Mouse (Mus musculus): ENCODE measurements around the gene Nfe2l3. TPM values are rescaled to one million over a fixed set of nuclear protein-coding genes. Genes with fewer than 3 reads are reported as not detected.

Gene Nfe2l3
- polyA plus RNA-seq, 1 experiment from 2014 or later, result 7.5 TPM

- Histone ChIP-seq H3K27me3 (ENCODE audit: control insufficient read depth, insufficient read depth, low read length) (no peaks in the 10 kb centered on the region), H3K9ac (replicated peaks; ENCODE audit: low read depth, low read length) (peak within 1 kb of the TSS; percentile 100), H3K36me3 (ENCODE audit: control insufficient read depth, insufficient read depth, low read length) (peaks cover 49% of the 10 kb centered on the region), H3K4me2 (replicated peaks; ENCODE audit: low read depth, low read length) (peak within 1 kb of the TSS; percentile 70), H3K27ac (ENCODE audit: low read length) (peak within 1 kb of the TSS; percentile 100), H3K9me3 (ENCODE audit: control insufficient read depth, low read depth, low read length) (no peaks in the 10 kb centered on the region), H3K4me1 (ENCODE audit: control insufficient read depth, insufficient read depth, low read length) (peaks cover 27% of the 10 kb centered on the region), H3K4me3 (ENCODE audit: low read depth, low read length) (peak within 1 kb of the TSS; percentile 98)
- ATAC-seq (ENCODE audit: insufficient number of reproducible peaks, insufficient read depth, low FRiP score, low read depth), result peak; percentile 93
- WGBS, result under 1% methylated on average over 63 of the region's 63 CpGs
Observed at GRCm38 (mm10) chr6:51469715-51470310, 37.3 kb downstream of the Nfe2l3 start, which contains the start of gene Hnrnpa2b1. TSS of gene Hnrnpa2b1 (minus strand) at chr6:51469894.

- Histone ChIP-seq H3K27ac (ENCODE audit: low read length) (peak within 1 kb of the TSS; percentile 100), H3K27me3 (ENCODE audit: control insufficient read depth, insufficient read depth, low read length) (no peaks in the 10 kb centered on the region), H3K36me3 (ENCODE audit: control insufficient read depth, insufficient read depth, low read length) (peaks cover 47% of the 10 kb centered on the region), H3K4me1 (ENCODE audit: control insufficient read depth, insufficient read depth, low read length) (peaks cover 27% of the 10 kb centered on the region), H3K9ac (replicated peaks; ENCODE audit: low read depth, low read length) (peak within 1 kb of the TSS; percentile 100), H3K9me3 (ENCODE audit: control insufficient read depth, low read depth, low read length) (no peaks in the 10 kb centered on the region), H3K4me3 (ENCODE audit: low read depth, low read length) (peak within 1 kb of the TSS; percentile 98), H3K4me2 (replicated peaks; ENCODE audit: low read depth, low read length) (peak within 1 kb of the TSS; percentile 56)
- peak; percentile 85 for ATAC-seq (ENCODE audit: insufficient number of reproducible peaks, insufficient read depth, low FRiP score, low read depth)
- under 1% methylated on average over 91 of the region's 99 CpGs for WGBS
Observed at GRCm38 (mm10) chr6:51470311-51471178, 38.1 kb downstream of the Nfe2l3 start, which contains the start of gene Cbx3. TSS of gene Cbx3 (plus strand) at chr6:51470360.

GRCm38 (mm10) chr6:51471179-51471505 is 38.7 kb downstream of the Nfe2l3 start:
- no peak for ATAC-seq (ENCODE audit: insufficient number of reproducible peaks, insufficient read depth, low FRiP score, low read depth)
- peaks cover 46% of the 10 kb centered on the region for H3K36me3 ChIP-seq (ENCODE audit: control insufficient read depth, insufficient read depth, low read length)
- WGBS, result under 1% methylated on average over 10 of the region's 10 CpGs

GRCm38 (mm10) chr6:51471782-51472181 is 39.3 kb downstream of the Nfe2l3 start:
- 5% methylated on average over 3 of the region's 3 CpGs for WGBS
- peaks cover 45% of the 10 kb centered on the region for H3K36me3 ChIP-seq (ENCODE audit: control insufficient read depth, insufficient read depth, low read length)
- ATAC-seq (ENCODE audit: insufficient number of reproducible peaks, insufficient read depth, low FRiP score, low read depth), result no peak
- H3K9me3 ChIP-seq (ENCODE audit: control insufficient read depth, low read depth, low read length), result no peaks in the 10 kb centered on the region
- H3K27me3 ChIP-seq (ENCODE audit: control insufficient read depth, insufficient read depth, low read length), result no peaks in the 10 kb centered on the region
- H3K4me1 ChIP-seq (ENCODE audit: control insufficient read depth, insufficient read depth, low read length), result peaks cover 19% of the 10 kb centered on the region
- H3K27ac ChIP-seq (ENCODE audit: low read length), result no peak overlapping the region; the same call in 1 of the 2 replicates
- H3K4me2 ChIP-seq (replicated peaks; ENCODE audit: low read depth, low read length), result peak overlapping the region; percentile 56
- peak overlapping the region; percentile 99 for H3K9ac ChIP-seq (replicated peaks; ENCODE audit: low read depth, low read length)
- peak overlapping the region; percentile 98 for H3K4me3 ChIP-seq (ENCODE audit: low read depth, low read length)

More at GRCm38 (mm10) chr6:51471179-51471505, 38.7 kb downstream of the Nfe2l3 start:
- H3K4me3 ChIP-seq (ENCODE audit: low read depth, low read length), result peak overlapping the region; percentile 98
- peak overlapping the region; percentile 56 for H3K4me2 ChIP-seq (replicated peaks; ENCODE audit: low read depth, low read length)
- H3K4me1 ChIP-seq (ENCODE audit: control insufficient read depth, insufficient read depth, low read length), result peaks cover 24% of the 10 kb centered on the region
- no peaks in the 10 kb centered on the region for H3K9me3 ChIP-seq (ENCODE audit: control insufficient read depth, low read depth, low read length)
- H3K27ac ChIP-seq (ENCODE audit: low read length), result peak overlapping the region; percentile 100
- peak overlapping the region; percentile 99 for H3K9ac ChIP-seq (replicated peaks; ENCODE audit: low read depth, low read length)
- no peaks in the 10 kb centered on the region for H3K27me3 ChIP-seq (ENCODE audit: control insufficient read depth, insufficient read depth, low read length)

- no peak overlapping the region; the same call in 1 of the 2 replicates for H3K27ac ChIP-seq (ENCODE audit: low read length)
- H3K9me3 ChIP-seq (ENCODE audit: control insufficient read depth, low read depth, low read length), result no peaks in the 10 kb centered on the region
- no peak for ATAC-seq (ENCODE audit: insufficient number of reproducible peaks, insufficient read depth, low FRiP score, low read depth)
- H3K4me1 ChIP-seq (ENCODE audit: control insufficient read depth, insufficient read depth, low read length), result peaks cover 16% of the 10 kb centered on the region; the same call in 1 of the 2 replicates
- H3K4me2 ChIP-seq (replicated peaks; ENCODE audit: low read depth, low read length), result peak overlapping the region; percentile 56
- WGBS, result 38% methylated on average over 4 of the region's 4 CpGs
- H3K9ac ChIP-seq (replicated peaks; ENCODE audit: low read depth, low read length), result peak overlapping the region; percentile 99
- H3K4me3 ChIP-seq (ENCODE audit: low read depth, low read length), result peak overlapping the region; percentile 98
- peaks cover 45% of the 10 kb centered on the region for H3K36me3 ChIP-seq (ENCODE audit: control insufficient read depth, insufficient read depth, low read length)
- H3K27me3 ChIP-seq (ENCODE audit: control insufficient read depth, insufficient read depth, low read length), result no peaks in the 10 kb centered on the region
Observed at GRCm38 (mm10) chr6:51472213-51472612, 39.7 kb downstream of the Nfe2l3 start.

- Histone ChIP-seq H3K27me3 (ENCODE audit: control insufficient read depth, insufficient read depth, low read length) (no peaks in the 10 kb centered on the region), H3K27ac (ENCODE audit: low read length) (no peak overlapping the region), H3K4me1 (ENCODE audit: control insufficient read depth, insufficient read depth, low read length) (no peaks in the 10 kb centered on the region), H3K4me2 (replicated peaks; ENCODE audit: low read depth, low read length) (no peak overlapping the region), H3K4me3 (ENCODE audit: low read depth, low read length) (no peak overlapping the region), H3K9me3 (ENCODE audit: control insufficient read depth, low read depth, low read length) (no peaks in the 10 kb centered on the region), H3K36me3 (ENCODE audit: control insufficient read depth, insufficient read depth, low read length) (peaks cover 72% of the 10 kb centered on the region), H3K9ac (replicated peaks; ENCODE audit: low read depth, low read length) (no peak overlapping the region)
- ATAC-seq (ENCODE audit: insufficient number of reproducible peaks, insufficient read depth, low FRiP score, low read depth), result no peak
- 93% methylated on average over 4 of the region's 4 CpGs for WGBS
Observed at GRCm38 (mm10) chr6:51479136-51479731, 46.8 kb downstream of the Nfe2l3 start.

GRCm38 (mm10) chr6:51481548-51481947 is 49.1 kb downstream of the Nfe2l3 start:
- no peak overlapping the region for H3K27ac ChIP-seq (ENCODE audit: low read length)
- H3K9ac ChIP-seq (replicated peaks; ENCODE audit: low read depth, low read length), result no peak overlapping the region
- H3K4me2 ChIP-seq (replicated peaks; ENCODE audit: low read depth, low read length), result no peak overlapping the region
- 90% methylated on average over 8 of the region's 8 CpGs for WGBS
- peaks cover 54% of the 10 kb centered on the region for H3K36me3 ChIP-seq (ENCODE audit: control insufficient read depth, insufficient read depth, low read length)
- H3K9me3 ChIP-seq (ENCODE audit: control insufficient read depth, low read depth, low read length), result no peaks in the 10 kb centered on the region
- H3K4me1 ChIP-seq (ENCODE audit: control insufficient read depth, insufficient read depth, low read length), result no peaks in the 10 kb centered on the region
- H3K4me3 ChIP-seq (ENCODE audit: low read depth, low read length), result no peak overlapping the region
- no peak for ATAC-seq (ENCODE audit: insufficient number of reproducible peaks, insufficient read depth, low FRiP score, low read depth)
- H3K27me3 ChIP-seq (ENCODE audit: control insufficient read depth, insufficient read depth, low read length), result no peaks in the 10 kb centered on the region

GRCm38 (mm10) chr6:51483861-51484260 is 51.4 kb downstream of the Nfe2l3 start:
- H3K4me2 ChIP-seq (replicated peaks; ENCODE audit: low read depth, low read length), result no peak overlapping the region
- no peaks in the 10 kb centered on the region for H3K27me3 ChIP-seq (ENCODE audit: control insufficient read depth, insufficient read depth, low read length)
- WGBS, result 97% methylated on average over 3 of the region's 3 CpGs
- H3K4me3 ChIP-seq (ENCODE audit: low read depth, low read length), result no peak overlapping the region
- H3K4me1 ChIP-seq (ENCODE audit: control insufficient read depth, insufficient read depth, low read length), result no peaks in the 10 kb centered on the region
- no peak for ATAC-seq (ENCODE audit: insufficient number of reproducible peaks, insufficient read depth, low FRiP score, low read depth)
- H3K27ac ChIP-seq (ENCODE audit: low read length), result no peak overlapping the region
- H3K36me3 ChIP-seq (ENCODE audit: control insufficient read depth, insufficient read depth, low read length), result peaks cover 39% of the 10 kb centered on the region
- H3K9ac ChIP-seq (replicated peaks; ENCODE audit: low read depth, low read length), result no peak overlapping the region
- peaks cover 5% of the 10 kb centered on the region; the same call in 1 of the 2 replicates for H3K9me3 ChIP-seq (ENCODE audit: control insufficient read depth, low read depth, low read length)
